Mouse (Mus musculus) T-helper 17 cell (primary cell): ENCODE data around the gene Gm36210.

Experiments
- in situ Hi-C, 2 experiments: fragments of 300-600 bp; cut with MboI, MseI; formaldehyde crosslinking; loops; 1 replicate in 1 of 2; 2 replicates in 1 of 2; pipeline ENCODE4 v1.15.1; 2025; ENCODE audit warnings: high pct_unique_total_duplicates in 2 of 2

The Gm36210 gene

DNA sequence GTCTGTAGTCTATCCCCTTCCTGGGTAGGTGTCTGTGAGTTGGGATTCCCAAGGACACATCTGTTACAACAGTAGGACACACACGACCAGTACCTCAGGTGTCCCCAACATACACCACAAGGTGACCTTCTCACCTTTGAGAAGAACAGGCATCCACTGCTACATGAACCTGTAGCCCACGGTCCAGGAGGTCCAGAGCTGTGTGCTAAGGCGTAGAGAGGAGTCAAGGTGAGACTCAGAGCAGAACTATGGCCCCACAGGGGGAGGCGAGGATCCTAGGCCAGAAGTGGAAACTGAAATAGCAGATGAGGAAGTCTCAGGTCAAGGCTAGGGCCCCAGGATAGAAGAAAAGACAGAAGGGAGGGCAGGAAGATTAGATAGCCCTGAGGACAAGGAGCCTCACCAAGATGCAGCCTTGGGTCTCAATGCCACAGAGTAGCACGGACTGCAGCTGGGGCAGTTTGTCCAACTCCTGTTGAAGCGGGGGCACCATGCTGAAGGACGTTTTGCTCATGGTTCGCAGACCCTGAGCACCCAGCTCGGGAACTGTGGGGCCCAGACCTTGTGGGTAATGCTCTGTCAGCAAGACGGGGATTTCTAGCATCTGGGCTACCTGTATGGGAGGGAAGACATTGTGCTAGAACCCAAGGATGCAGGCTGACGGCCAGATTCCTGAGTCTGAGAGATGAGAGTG lies 55.5 kb downstream of the Gm36210 start:
- in situ Hi-C loops: no loop called here

DNA sequence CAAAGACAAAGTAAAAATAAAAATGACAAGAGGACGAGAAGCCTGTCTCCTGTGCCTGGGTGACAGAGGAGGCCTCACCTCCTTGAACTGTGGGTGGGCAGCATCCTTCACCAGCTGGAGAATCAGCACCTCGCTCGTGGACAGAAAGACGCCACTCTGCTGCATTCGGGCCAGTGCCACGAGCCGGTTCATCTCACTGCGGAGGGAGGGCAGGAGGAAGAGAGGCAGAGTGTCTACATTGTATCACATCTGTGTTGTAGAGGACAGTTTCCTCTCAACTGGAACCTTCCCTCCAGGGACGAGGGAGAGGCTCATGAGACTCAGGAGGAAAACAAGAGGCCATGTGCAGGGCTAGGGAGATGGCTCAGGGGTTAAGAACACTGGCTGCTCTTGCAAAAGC lies 56.9 kb downstream of the Gm36210 start:
- in situ Hi-C loops: no loop called here
